Mouse (Mus musculus) bone marrow macrophage, adult 2 months (primary cell): Measurements from ENCODE around the gene Msantd2.

ENCODE experiments used
- CTCF ChIP-seq: IDR thresholded peaks from 2 replicates; pipeline ENCODE4 v1.5.1; 2012; ENCODE audit warnings: low read depth, mild to moderate bottlenecking, low read length, moderate library complexity
- POLR2A ChIP-seq: IDR thresholded peaks from 2 replicates; pipeline ENCODE4 v1.6.1; 2012; ENCODE audit warnings: mild to moderate bottlenecking, low read depth, low read length, borderline replicate concordance

GRCm38 (mm10) chr9:37454991-37455390 is 34.1 kb upstream of the Msantd2 start:
- no peak for TF ChIP-seq CTCF
- no peak for TF ChIP-seq POLR2A
